Comparison of ENCODE assay signal across 8 mouse cellular contexts in the genomic region with DNA sequence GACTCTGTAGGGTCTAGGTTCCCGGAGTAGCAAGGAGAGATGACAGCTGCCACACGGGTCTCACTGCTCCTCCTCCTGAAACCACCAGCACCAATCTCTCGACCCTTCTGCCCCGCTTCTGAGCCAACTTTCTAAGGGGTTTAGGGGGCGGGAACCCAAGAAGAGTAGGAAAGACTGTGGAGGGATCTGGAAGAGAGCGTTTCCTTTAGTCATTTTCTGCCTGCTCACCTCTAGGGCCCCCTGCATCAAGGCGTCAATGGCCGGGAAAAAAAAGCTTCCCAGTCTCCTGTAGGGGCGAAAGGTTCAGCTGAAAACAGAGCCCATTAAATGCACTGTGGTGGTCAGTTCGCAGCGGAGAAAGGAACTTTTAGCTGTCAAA. TPM values are rescaled to one million over a fixed set of nuclear protein-coding genes. Genes with fewer than 3 reads are reported as not detected.
A peak's percentile ranks its signal among the peaks of the same experiment; 100 is the strongest.
DNase-seq lines count a peak whose midpoint lies in the region; ATAC-seq and TF ChIP-seq lines count a peak whose summit lies in the region.

No protein-coding gene starts in this region.

- peak overlapping the region; percentile 95 for H3K4me2 ChIP-seq in intestine, postnatal 0 days (replicated peaks; ENCODE audit: low read depth)
- H3K4me2 ChIP-seq in neural tube, embryonic 14.5 days (ENCODE audit: low read depth, low read length), result peak overlapping the region; percentile 92

- peak overlapping the region; percentile 46; the same call in 1 of the 2 replicates for H3K4me3 ChIP-seq in liver, adult 2 months (ENCODE audit: insufficient read depth, low read depth, low read length)
- peak overlapping the region; percentile 71 for H3K4me3 ChIP-seq in forebrain, embryonic 10.5 days
- peak overlapping the region; percentile 49 for H3K4me3 ChIP-seq in intestine, postnatal 0 days (ENCODE audit: low read depth, low read length)
- peak overlapping the region; percentile 67 for H3K4me3 ChIP-seq in neural tube, embryonic 14.5 days (ENCODE audit: low read depth, low read length)

- H3K27me3 ChIP-seq in liver, adult 2 months (ENCODE audit: control insufficient read depth, insufficient read depth, low read length), result peaks cover 12% of the 10 kb centered on the region
- peaks cover 11% of the 10 kb centered on the region; the same call in 1 of the 2 replicates for H3K27me3 ChIP-seq in forebrain, embryonic 10.5 days (ENCODE audit: poor library complexity, severe bottlenecking)
- no peaks in the 10 kb centered on the region for H3K27me3 ChIP-seq in intestine, postnatal 0 days (replicated peaks; ENCODE audit: control insufficient read depth, insufficient read depth, low read length)
- no peaks in the 10 kb centered on the region for H3K27me3 ChIP-seq in neural tube, embryonic 14.5 days (ENCODE audit: control insufficient read depth, insufficient read depth, low read length)

- no peak for DNase-seq in liver, adult 2 months (ENCODE audit: extremely low read depth, low read depth, low spot score)
- no peak for DNase-seq in liver
- no peak for DNase-seq in forebrain, embryonic 10.5 days (ENCODE audit: extremely low spot score, low spot score)
- DNase-seq in layer of hippocampus, adult 18-20 months (ENCODE audit: low spot score in 2 of 2), result no peak
- no peak for DNase-seq in adrenal gland, postnatal 10 days
- DNase-seq in frontal cortex, postnatal 10 days (ENCODE audit: low spot score in 2 of 2), result no peak

- no peak overlapping the region for H3K9ac ChIP-seq in liver, adult 2 months (ENCODE audit: low read depth, low read length)
- 0 out of 2 replicates have a peak overlapping the region, but pooled peaks have one; percentile 12 for H3K9ac ChIP-seq in intestine, postnatal 0 days (ENCODE audit: low read depth, low read length)
- H3K9ac ChIP-seq in neural tube, embryonic 14.5 days (replicated peaks; ENCODE audit: low read depth, low read length), result peak overlapping the region; percentile 55

- no peak for TF ChIP-seq CTCF in liver, adult 2 months (IDR thresholded peaks at IDR 0.05; ENCODE audit: low read depth, low read length)
- no peak; the same call in 1 of the 2 replicates for TF ChIP-seq CTCF in intestine, postnatal 0 days (IDR thresholded peaks at IDR 0.05; ENCODE audit: low read depth)

- no peak overlapping the region for H3K27ac ChIP-seq in liver, adult 2 months (replicated peaks; ENCODE audit: insufficient read depth, low read depth, low read length)
- peak overlapping the region; percentile 67; the same call in 1 of the 2 replicates for H3K27ac ChIP-seq in forebrain, embryonic 10.5 days
- no peak overlapping the region for H3K27ac ChIP-seq in intestine, postnatal 0 days (ENCODE audit: low read depth, low read length)
- H3K27ac ChIP-seq in neural tube, embryonic 14.5 days (ENCODE audit: low read depth, low read length), result no peak overlapping the region

- H3K9me3 ChIP-seq in forebrain, embryonic 10.5 days, result no peaks in the 10 kb centered on the region
- H3K9me3 ChIP-seq in intestine, postnatal 0 days (ENCODE audit: control insufficient read depth), result no peaks in the 10 kb centered on the region
- H3K9me3 ChIP-seq in neural tube, embryonic 14.5 days (ENCODE audit: control insufficient read depth, low read length), result no peaks in the 10 kb centered on the region

- no peaks in the 10 kb centered on the region for H3K79me2 ChIP-seq in liver, adult 2 months (ENCODE audit: control insufficient read depth, insufficient read depth, low read length)

- H3K4me1 ChIP-seq in liver, adult 2 months (ENCODE audit: control insufficient read depth, insufficient read depth, low read length), result 0 out of 2 replicates have a peak, but pooled peaks cover 2% of the 10 kb centered on the region
- H3K4me1 ChIP-seq in forebrain, embryonic 10.5 days, result peaks cover 16% of the 10 kb centered on the region
- H3K4me1 ChIP-seq in intestine, postnatal 0 days (replicated peaks; ENCODE audit: control insufficient read depth, insufficient read depth, low read length), result no peaks in the 10 kb centered on the region
- H3K4me1 ChIP-seq in neural tube, embryonic 14.5 days (ENCODE audit: control insufficient read depth, insufficient read depth, low read length), result no peaks in the 10 kb centered on the region

- no peak for TF ChIP-seq POLR2A in liver, adult 2 months (IDR thresholded peaks at IDR 0.05; ENCODE audit: extremely low read depth, insufficient read depth, low read length)

- ATAC-seq in intestine, postnatal 0 days, result peak; percentile 33; the same call in 1 of the 2 replicates
- peak; percentile 54 for ATAC-seq in neural tube, embryonic 14.5 days (ENCODE audit: low read depth)

- WGBS in liver, adult 2 months, result 5% methylated on average over 11 of the region's 11 CpGs
- 0% methylated on average over 11 of the region's 11 CpGs for WGBS in forebrain, embryonic 10.5 days
- WGBS in intestine, postnatal 0 days, result 2% methylated on average over 11 of the region's 11 CpGs
- WGBS in neural tube, embryonic 14.5 days, result 0% methylated on average over 11 of the region's 11 CpGs

- no peaks in the 10 kb centered on the region for H3K36me3 ChIP-seq in liver, adult 2 months (ENCODE audit: control insufficient read depth, insufficient read depth, low read length)
- H3K36me3 ChIP-seq in forebrain, embryonic 10.5 days (replicated peaks), result no peaks in the 10 kb centered on the region
- H3K36me3 ChIP-seq in intestine, postnatal 0 days (ENCODE audit: control insufficient read depth, insufficient read depth), result no peaks in the 10 kb centered on the region
- H3K36me3 ChIP-seq in neural tube, embryonic 14.5 days (ENCODE audit: control insufficient read depth, insufficient read depth, low read length), result no peaks in the 10 kb centered on the region

RNA-seq across cellular contexts. Expression of a gene that starts 0.4 kb away (rescaled TPM):
- total RNA-seq in liver, adult 2 months (2014; rRNA removed), result 0.09 and 0.13 TPM in 2 replicates
- polyA plus RNA-seq in liver, adult 2 months (2012; rRNA removed), result 0.02 and 0.09 TPM in 2 replicates
- 0.16 and 0.21 TPM in 2 replicates for polyA plus RNA-seq in forebrain, embryonic 10.5 days (2016; fragmentation: Nextera tagmentation; extraction: Ambion mirVana)
- 0.08 and 0.09 TPM in 2 replicates for polyA plus RNA-seq in intestine, postnatal 0 days (2015; fragmentation: Nextera tagmentation; extraction: Ambion mirVana)
- polyA plus RNA-seq in neural tube, embryonic 14.5 days (2014; fragmentation: Nextera tagmentation; extraction: Ambion mirVana), result 3.7 and 5.4 TPM in 2 replicates
- 1 to 10 TPM; 1.5 to 1.8 TPM for total RNA-seq in layer of hippocampus, adult 18-20 months (2021)
- under 1 TPM; 0.18 to 0.36 TPM for total RNA-seq in adrenal gland, postnatal 10 days (2021)

RNA-seq across cellular contexts. Expression of a gene that starts 41.1 kb away (rescaled TPM):
- not detected in 2 replicates for total RNA-seq in liver, adult 2 months (2014; rRNA removed)
- not detected in 2 replicates for polyA plus RNA-seq in liver, adult 2 months (2012; rRNA removed)
- 0.09 TPM in 1 of 2 replicates, not detected in the other for polyA plus RNA-seq in forebrain, embryonic 10.5 days (2016; fragmentation: Nextera tagmentation; extraction: Ambion mirVana)
- polyA plus RNA-seq in intestine, postnatal 0 days (2015; fragmentation: Nextera tagmentation; extraction: Ambion mirVana), result not detected in 2 replicates
- 3.1 and 4.8 TPM in 2 replicates for polyA plus RNA-seq in neural tube, embryonic 14.5 days (2014; fragmentation: Nextera tagmentation; extraction: Ambion mirVana)
- not detected for total RNA-seq in layer of hippocampus, adult 18-20 months (2021)
- total RNA-seq in adrenal gland, postnatal 10 days (2021), result not detected
